Mouse (Mus musculus): ENCODE measurements around the gene Grk5. TPM values are rescaled to one million over a fixed set of nuclear protein-coding genes. Genes with fewer than 3 reads are reported as not detected.

Gene Grk5
- polyA plus RNA-seq, 1 experiment from 2014 or later: 2.7 TPM

GRCm38 (mm10) chr19:60989766-60990165 is 100.2 kb downstream of the Grk5 start:
- Histone ChIP-seq H3K9ac (no peak overlapping the region), H3K27ac (no peak overlapping the region), H3K4me1 (no peaks in the 10 kb centered on the region), H3K27me3 (no peaks in the 10 kb centered on the region), H3K9me3 (no peaks in the 10 kb centered on the region), H3K36me3 (no peaks in the 10 kb centered on the region), H3K4me2 (replicated peaks) (no peak overlapping the region), H3K4me3 (no peak overlapping the region)
- ATAC-seq (ENCODE audit: insufficient number of reproducible peaks, insufficient read depth, low FRiP score, low TSS enrichment): no peak
- 75% methylated on average over 5 of the region's 5 CpGs for WGBS

GRCm38 (mm10) chr19:60994214-60994613 is 104.7 kb downstream of the Grk5 start:
- Histone ChIP-seq H3K27me3 (no peaks in the 10 kb centered on the region), H3K4me2 (replicated peaks) (no peak overlapping the region), H3K9ac (no peak overlapping the region), H3K36me3 (no peaks in the 10 kb centered on the region), H3K27ac (no peak overlapping the region), H3K4me3 (no peak overlapping the region), H3K4me1 (no peaks in the 10 kb centered on the region), H3K9me3 (no peaks in the 10 kb centered on the region)
- ATAC-seq (ENCODE audit: insufficient number of reproducible peaks, insufficient read depth, low FRiP score, low TSS enrichment): no peak
- WGBS: 66% methylated on average over 3 of the region's 3 CpGs

DNA sequence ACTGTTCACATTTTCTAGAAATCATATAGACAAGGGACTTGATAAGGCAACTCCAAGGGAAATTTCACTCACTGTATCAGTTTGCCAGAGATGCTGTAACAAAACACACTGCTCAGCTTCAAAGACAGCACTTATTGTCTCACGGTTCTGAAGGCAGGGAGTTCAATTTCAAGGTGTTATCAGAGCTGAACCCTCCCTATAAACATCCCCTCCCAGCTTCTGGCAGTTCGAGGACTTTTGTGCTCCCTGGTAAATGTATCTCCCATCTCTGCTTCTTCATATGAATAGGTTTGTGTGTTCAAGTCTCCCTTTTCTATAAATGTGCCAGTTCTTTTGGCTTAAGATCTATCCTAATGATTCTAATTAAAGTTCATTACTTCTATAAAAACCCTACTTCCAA is 105.3 kb downstream of the Grk5 start:
- no peaks in the 10 kb centered on the region for H3K36me3 ChIP-seq
- no peak overlapping the region for H3K27ac ChIP-seq
- H3K4me2 ChIP-seq (replicated peaks): no peak overlapping the region
- H3K4me1 ChIP-seq: no peaks in the 10 kb centered on the region
- 71% methylated on average over 2 of the region's 2 CpGs for WGBS
- no peaks in the 10 kb centered on the region for H3K27me3 ChIP-seq
- H3K9me3 ChIP-seq: no peaks in the 10 kb centered on the region
- H3K4me3 ChIP-seq: no peak overlapping the region
- no peak overlapping the region for H3K9ac ChIP-seq
- ATAC-seq (ENCODE audit: insufficient number of reproducible peaks, insufficient read depth, low FRiP score, low TSS enrichment): no peak

DNA sequence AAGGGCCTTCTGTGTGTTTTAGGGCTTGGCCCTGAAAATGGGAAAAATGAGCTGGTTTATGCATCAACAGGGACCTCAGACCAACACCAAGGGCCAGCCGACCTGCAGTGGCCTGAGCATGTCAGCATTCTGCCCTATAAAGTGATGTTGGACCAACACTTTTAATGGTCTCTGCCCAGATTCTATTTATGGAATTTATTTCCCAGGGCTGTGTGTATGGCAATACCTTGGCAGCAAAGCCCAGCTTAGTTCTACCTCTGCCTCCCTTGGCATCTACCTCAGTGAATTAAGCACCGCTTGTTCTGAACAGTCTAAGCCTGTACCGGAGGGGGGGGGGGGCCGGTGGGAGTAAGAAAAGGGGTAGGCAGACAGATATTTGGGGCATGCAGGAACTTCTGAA is 108.2 kb downstream of the Grk5 start:
- Histone ChIP-seq H3K27ac (no peak overlapping the region), H3K4me2 (replicated peaks) (no peak overlapping the region), H3K4me1 (no peaks in the 10 kb centered on the region), H3K36me3 (no peaks in the 10 kb centered on the region), H3K9me3 (no peaks in the 10 kb centered on the region), H3K9ac (no peak overlapping the region), H3K27me3 (no peaks in the 10 kb centered on the region), H3K4me3 (no peak overlapping the region)
- no peak for ATAC-seq (ENCODE audit: insufficient number of reproducible peaks, insufficient read depth, low FRiP score, low TSS enrichment)
- 89% methylated on average over 4 of the region's 4 CpGs for WGBS

DNA sequence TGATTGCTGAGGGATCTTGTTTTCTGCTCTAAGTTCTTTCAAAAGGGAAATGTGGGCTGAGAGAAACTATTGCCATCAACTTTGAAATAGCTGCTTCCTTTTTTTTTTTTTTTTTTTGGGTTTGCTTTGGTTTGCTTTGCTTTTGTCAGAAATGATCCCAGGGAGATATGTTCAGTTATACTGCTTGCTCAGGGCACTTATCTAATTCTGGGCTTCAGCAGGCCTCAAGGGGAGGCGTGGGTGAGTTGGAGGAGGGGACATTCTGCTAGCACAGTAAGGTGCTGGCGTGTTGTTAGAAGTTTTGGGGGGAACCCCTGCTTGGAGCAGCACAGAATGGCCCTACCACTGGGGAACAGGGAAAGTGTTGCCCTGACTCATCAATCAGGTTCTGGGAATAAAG is 110.1 kb downstream of the Grk5 start:
- Histone ChIP-seq H3K9me3 (no peaks in the 10 kb centered on the region), H3K27ac (no peak overlapping the region), H3K4me2 (replicated peaks) (no peak overlapping the region), H3K27me3 (no peaks in the 10 kb centered on the region), H3K36me3 (no peaks in the 10 kb centered on the region), H3K9ac (no peak overlapping the region), H3K4me1 (no peaks in the 10 kb centered on the region), H3K4me3 (no peak overlapping the region)
- 64% methylated on average over 2 of the region's 2 CpGs for WGBS
- no peak for ATAC-seq (ENCODE audit: insufficient number of reproducible peaks, insufficient read depth, low FRiP score, low TSS enrichment)

GRCm38 (mm10) chr19:61000958-61001357 is 111.4 kb downstream of the Grk5 start:
- H3K9me3 ChIP-seq: no peaks in the 10 kb centered on the region
- H3K27ac ChIP-seq: no peak overlapping the region
- no peaks in the 10 kb centered on the region for H3K27me3 ChIP-seq
- no peak overlapping the region for H3K4me3 ChIP-seq
- ATAC-seq (ENCODE audit: insufficient number of reproducible peaks, insufficient read depth, low FRiP score, low TSS enrichment): no peak
- no peaks in the 10 kb centered on the region for H3K36me3 ChIP-seq
- no peak overlapping the region for H3K4me2 ChIP-seq (replicated peaks)
- H3K4me1 ChIP-seq: no peaks in the 10 kb centered on the region
- 94% methylated on average over 2 of the region's 2 CpGs for WGBS
- H3K9ac ChIP-seq: no peak overlapping the region

- Histone ChIP-seq H3K9me3 (no peaks in the 10 kb centered on the region), H3K4me2 (replicated peaks) (no peak overlapping the region), H3K9ac (no peak overlapping the region), H3K27ac (no peak overlapping the region), H3K4me3 (no peak overlapping the region), H3K4me1 (no peaks in the 10 kb centered on the region), H3K36me3 (no peaks in the 10 kb centered on the region), H3K27me3 (no peaks in the 10 kb centered on the region)
- WGBS: 87% methylated on average over 2 of the region's 2 CpGs
- no peak for ATAC-seq (ENCODE audit: insufficient number of reproducible peaks, insufficient read depth, low FRiP score, low TSS enrichment)
These were observed 119.7 kb downstream of the Grk5 start for GRCm38 (mm10) chr19:61009266-61009665.

GRCm38 (mm10) chr19:61017477-61018266 is 128.1 kb downstream of the Grk5 start:
- H3K27ac ChIP-seq: no peak overlapping the region
- H3K4me1 ChIP-seq: peaks cover 19% of the 10 kb centered on the region
- no peak overlapping the region for H3K4me2 ChIP-seq (replicated peaks)
- WGBS: 74% methylated on average over 1 of the region's 1 CpGs
- H3K27me3 ChIP-seq: no peaks in the 10 kb centered on the region
- no peaks in the 10 kb centered on the region for H3K9me3 ChIP-seq
- no peaks in the 10 kb centered on the region for H3K36me3 ChIP-seq
- no peak for ATAC-seq (ENCODE audit: insufficient number of reproducible peaks, insufficient read depth, low FRiP score, low TSS enrichment)
- H3K9ac ChIP-seq: no peak overlapping the region
- H3K4me3 ChIP-seq: no peak overlapping the region

DNA sequence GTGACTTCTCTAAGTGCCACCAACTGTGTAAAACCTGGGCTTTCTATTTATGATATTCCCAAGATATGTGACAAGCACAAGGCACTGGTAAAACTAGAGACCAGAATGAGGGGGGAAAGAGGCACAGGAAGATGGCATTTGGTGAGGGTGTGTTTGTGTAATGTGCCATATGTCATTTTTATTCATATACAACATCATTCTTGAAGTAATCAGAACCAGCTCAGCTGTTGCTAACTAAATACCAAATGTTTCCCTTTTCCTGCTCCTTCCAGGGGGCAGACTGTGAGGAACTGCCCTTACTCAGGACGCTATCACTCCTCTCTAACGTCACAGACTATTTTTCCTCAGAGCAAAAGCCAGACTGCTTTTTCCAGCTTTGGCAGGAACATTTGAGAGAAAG is 132.0 kb downstream of the Grk5 start:
- Histone ChIP-seq H3K4me1 (peaks cover 23% of the 10 kb centered on the region), H3K36me3 (no peaks in the 10 kb centered on the region), H3K27me3 (no peaks in the 10 kb centered on the region), H3K4me3 (no peak overlapping the region), H3K9ac (no peak overlapping the region), H3K4me2 (replicated peaks) (no peak overlapping the region), H3K9me3 (no peaks in the 10 kb centered on the region), H3K27ac (peak overlapping the region; percentile 73; the same call in 1 of the 2 replicates)
- peak; percentile 52; the same call in 1 of the 2 replicates for ATAC-seq (ENCODE audit: insufficient number of reproducible peaks, insufficient read depth, low FRiP score, low TSS enrichment)
- 26% methylated on average over 2 of the region's 2 CpGs for WGBS

GRCm38 (mm10) chr19:61021939-61022566 is 132.5 kb downstream of the Grk5 start:
- Histone ChIP-seq H3K9ac (no peak overlapping the region), H3K27me3 (no peaks in the 10 kb centered on the region), H3K4me3 (no peak overlapping the region), H3K36me3 (no peaks in the 10 kb centered on the region), H3K9me3 (no peaks in the 10 kb centered on the region), H3K27ac (peak overlapping the region; percentile 76; the same call in 1 of the 2 replicates), H3K4me1 (peaks cover 23% of the 10 kb centered on the region), H3K4me2 (replicated peaks) (no peak overlapping the region)
- WGBS: 53% methylated on average over 3 of the region's 3 CpGs
- ATAC-seq (ENCODE audit: insufficient number of reproducible peaks, insufficient read depth, low FRiP score, low TSS enrichment): 0 out of 2 replicates have a peak, but pooled peaks have one; percentile 28

- H3K36me3 ChIP-seq: no peaks in the 10 kb centered on the region
- H3K4me3 ChIP-seq: no peak overlapping the region
- H3K27me3 ChIP-seq: no peaks in the 10 kb centered on the region
- H3K9ac ChIP-seq: no peak overlapping the region
- no peak overlapping the region for H3K27ac ChIP-seq
- ATAC-seq (ENCODE audit: insufficient number of reproducible peaks, insufficient read depth, low FRiP score, low TSS enrichment): no peak
- 88% methylated on average over 2 of the region's 2 CpGs for WGBS
- no peaks in the 10 kb centered on the region for H3K9me3 ChIP-seq
- no peaks in the 10 kb centered on the region for H3K4me1 ChIP-seq
- no peak overlapping the region for H3K4me2 ChIP-seq (replicated peaks)
These were observed 142.0 kb downstream of the Grk5 start for GRCm38 (mm10) chr19:61031570-61031969.

DNA sequence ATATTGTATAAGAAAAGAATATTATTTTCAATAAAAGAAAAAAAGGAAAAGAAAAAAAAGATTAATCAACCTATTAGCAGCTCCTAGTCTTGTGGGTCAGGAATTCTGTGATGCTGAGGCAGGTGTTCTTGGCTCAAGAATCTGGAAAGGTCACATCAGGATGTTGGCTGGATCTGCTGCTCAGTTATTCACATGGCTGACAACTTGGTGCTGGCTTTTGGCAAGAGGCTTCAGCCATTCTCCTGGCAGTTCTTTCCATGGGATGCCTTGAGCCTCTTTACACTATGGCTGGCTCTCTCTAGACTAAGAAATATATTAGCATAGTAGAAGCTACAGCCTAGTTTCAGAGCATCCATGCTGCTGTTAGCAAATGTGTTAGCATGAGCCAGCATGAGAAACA is 149.6 kb downstream of the Grk5 start:
- no peak for ATAC-seq (ENCODE audit: insufficient number of reproducible peaks, insufficient read depth, low FRiP score, low TSS enrichment)
- no peak overlapping the region for H3K9ac ChIP-seq
- H3K4me2 ChIP-seq (replicated peaks): no peak overlapping the region
- no peak overlapping the region for H3K4me3 ChIP-seq
- no peaks in the 10 kb centered on the region for H3K27me3 ChIP-seq
- no peaks in the 10 kb centered on the region for H3K9me3 ChIP-seq
- no peaks in the 10 kb centered on the region for H3K4me1 ChIP-seq
- H3K36me3 ChIP-seq: no peaks in the 10 kb centered on the region
- no peak overlapping the region for H3K27ac ChIP-seq
